Mouse (Mus musculus): ENCODE data around the gene Plcl2. TPM values are rescaled to one million over a fixed set of nuclear protein-coding genes. Genes with fewer than 3 reads are reported as not detected.

Plcl2 gene
- polyA plus RNA-seq, 1 experiment from 2014 or later: 1.5 TPM

DNA sequence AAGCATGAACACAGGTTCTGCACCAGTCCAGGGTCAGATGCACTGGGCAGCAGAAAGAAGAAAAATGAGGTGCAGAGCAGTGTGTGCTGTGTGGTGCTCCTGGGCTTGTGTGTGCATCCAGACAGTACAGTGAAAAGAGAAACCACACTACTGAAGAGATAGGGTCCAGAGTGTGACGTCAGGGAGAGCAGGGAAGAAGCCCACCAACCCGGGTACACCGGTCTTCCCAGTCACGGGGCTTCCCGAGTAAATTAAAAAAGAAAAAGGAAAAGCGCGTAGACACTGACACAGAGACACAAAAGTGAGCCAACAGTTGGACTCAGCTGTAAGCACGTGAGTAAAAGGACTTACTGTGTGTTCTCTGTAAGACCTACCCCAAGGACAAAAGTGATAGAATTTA, 149.7 kb downstream of the Plcl2 start:
- ATAC-seq (ENCODE audit: low read depth): no peak

DNA sequence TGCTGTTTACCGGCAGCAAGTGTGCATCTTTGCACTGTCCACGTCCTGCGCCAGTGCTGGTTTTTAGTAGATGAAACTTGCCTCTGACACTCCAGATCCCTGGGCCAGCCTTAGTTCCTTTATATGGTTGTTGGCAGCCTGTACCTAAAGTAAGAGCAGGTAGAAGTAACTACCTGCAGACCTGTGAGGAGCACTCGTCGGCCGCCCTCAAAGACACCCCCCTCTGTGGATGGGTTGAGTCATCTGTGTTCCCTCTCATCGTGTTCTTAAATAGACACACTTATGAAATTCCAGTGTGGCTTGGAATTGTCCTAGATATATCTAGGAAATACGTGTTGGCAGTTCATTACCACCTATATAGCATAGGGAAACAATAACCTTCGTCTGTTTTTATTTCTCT, 158.4 kb downstream of the Plcl2 start:
- no peak for ATAC-seq (ENCODE audit: low read depth)
- Histone ChIP-seq H3K27ac (ENCODE audit: low read length) (no peak overlapping the region), H3K9ac (ENCODE audit: low read depth, low read length) (no peak overlapping the region), H3K4me2 (ENCODE audit: low read depth, low read length) (no peak overlapping the region), H3K27me3 (ENCODE audit: control insufficient read depth, insufficient read depth, low read depth, low read length) (no peaks in the 10 kb centered on the region), H3K9me3 (replicated peaks; ENCODE audit: control insufficient read depth, low read length) (no peaks in the 10 kb centered on the region), H3K4me3 (ENCODE audit: low read depth, low read length) (no peak overlapping the region), H3K4me1 (ENCODE audit: control insufficient read depth, low read depth, low read length) (no peaks in the 10 kb centered on the region), H3K36me3 (ENCODE audit: control insufficient read depth, insufficient read depth) (no peaks in the 10 kb centered on the region)
- WGBS (ENCODE audit: insufficient replicate concordance): 75% methylated on average over 9 of the region's 9 CpGs

More for the DNA sequence above, 149.7 kb downstream of the Plcl2 start:
- H3K4me3 ChIP-seq (ENCODE audit: low read depth, low read length): no peak overlapping the region
- H3K9me3 ChIP-seq (replicated peaks; ENCODE audit: control insufficient read depth, low read length): no peaks in the 10 kb centered on the region
- no peaks in the 10 kb centered on the region for H3K27me3 ChIP-seq (ENCODE audit: control insufficient read depth, insufficient read depth, low read depth, low read length)
- no peaks in the 10 kb centered on the region for H3K4me1 ChIP-seq (ENCODE audit: control insufficient read depth, low read depth, low read length)
- H3K27ac ChIP-seq (ENCODE audit: low read length): no peak overlapping the region
- no peak overlapping the region for H3K9ac ChIP-seq (ENCODE audit: low read depth, low read length)
- no peaks in the 10 kb centered on the region for H3K36me3 ChIP-seq (ENCODE audit: control insufficient read depth, insufficient read depth)
- no peak overlapping the region for H3K4me2 ChIP-seq (ENCODE audit: low read depth, low read length)
- WGBS (ENCODE audit: insufficient replicate concordance): 82% methylated on average over 8 of the region's 8 CpGs

DNA sequence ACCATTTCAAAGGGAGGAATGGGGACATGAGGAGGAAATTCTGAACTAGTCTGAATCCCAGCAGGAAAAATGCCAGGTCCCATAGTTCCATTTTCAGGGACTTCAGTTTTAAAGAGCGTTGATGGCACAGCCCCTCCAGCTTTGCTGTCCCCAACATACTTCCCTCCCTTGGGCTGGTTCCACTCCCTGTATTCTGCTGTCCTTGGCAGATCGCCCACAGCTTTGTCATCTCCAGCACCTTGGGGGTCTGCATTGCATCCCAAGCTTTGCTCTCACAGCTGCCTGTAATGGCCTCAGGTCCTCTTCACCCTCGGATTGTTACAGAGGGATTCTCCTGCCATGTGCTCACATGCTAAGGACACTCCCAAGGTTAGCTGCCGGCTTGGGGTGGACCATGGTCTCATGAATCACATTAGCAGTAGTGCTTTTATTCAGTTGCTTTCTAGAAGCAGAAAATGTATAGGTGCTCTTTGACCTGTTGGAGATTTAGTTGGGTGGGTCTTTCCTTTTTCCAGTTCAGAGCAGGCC, 159.5 kb downstream of the Plcl2 start:
- H3K9me3 ChIP-seq (replicated peaks; ENCODE audit: control insufficient read depth, low read length): no peaks in the 10 kb centered on the region
- H3K4me3 ChIP-seq (ENCODE audit: low read depth, low read length): no peak overlapping the region
- WGBS (ENCODE audit: insufficient replicate concordance): 75% methylated on average over 4 of the region's 4 CpGs
- H3K27me3 ChIP-seq (ENCODE audit: control insufficient read depth, insufficient read depth, low read depth, low read length): no peaks in the 10 kb centered on the region
- no peak for ATAC-seq (ENCODE audit: low read depth)
- no peak overlapping the region for H3K9ac ChIP-seq (ENCODE audit: low read depth, low read length)
- no peaks in the 10 kb centered on the region for H3K36me3 ChIP-seq (ENCODE audit: control insufficient read depth, insufficient read depth)
- H3K27ac ChIP-seq (ENCODE audit: low read length): no peak overlapping the region
- H3K4me1 ChIP-seq (ENCODE audit: control insufficient read depth, low read depth, low read length): no peaks in the 10 kb centered on the region
- no peak overlapping the region for H3K4me2 ChIP-seq (ENCODE audit: low read depth, low read length)

DNA sequence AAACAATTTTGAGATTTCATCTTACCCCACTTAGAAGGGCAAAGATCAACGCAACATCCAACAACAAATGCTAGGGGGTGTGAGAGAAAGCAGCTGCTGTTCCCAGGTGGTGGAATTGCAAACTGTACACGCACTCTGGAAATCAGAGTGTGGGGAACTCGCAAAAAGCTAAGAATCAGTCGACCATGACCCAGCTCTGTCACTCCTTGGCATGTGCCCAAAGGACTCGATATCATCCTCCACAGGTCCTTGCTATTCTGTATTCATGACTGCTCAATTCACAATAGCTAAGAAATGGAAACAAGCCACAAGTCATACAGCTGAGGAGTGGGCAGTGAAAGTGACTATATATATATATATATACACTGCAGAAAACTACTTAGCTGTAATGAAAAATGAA, 162.2 kb downstream of the Plcl2 start:
- no peak for ATAC-seq (ENCODE audit: low read depth)
- 65% methylated on average over 5 of the region's 5 CpGs for WGBS (ENCODE audit: insufficient replicate concordance)
- no peak overlapping the region for H3K9ac ChIP-seq (ENCODE audit: low read depth, low read length)
- H3K36me3 ChIP-seq (ENCODE audit: control insufficient read depth, insufficient read depth): no peaks in the 10 kb centered on the region
- H3K9me3 ChIP-seq (replicated peaks; ENCODE audit: control insufficient read depth, low read length): no peaks in the 10 kb centered on the region
- no peaks in the 10 kb centered on the region for H3K4me1 ChIP-seq (ENCODE audit: control insufficient read depth, low read depth, low read length)
- no peak overlapping the region for H3K4me2 ChIP-seq (ENCODE audit: low read depth, low read length)
- no peaks in the 10 kb centered on the region for H3K27me3 ChIP-seq (ENCODE audit: control insufficient read depth, insufficient read depth, low read depth, low read length)
- no peak overlapping the region for H3K4me3 ChIP-seq (ENCODE audit: low read depth, low read length)
- H3K27ac ChIP-seq (ENCODE audit: low read length): no peak overlapping the region

DNA sequence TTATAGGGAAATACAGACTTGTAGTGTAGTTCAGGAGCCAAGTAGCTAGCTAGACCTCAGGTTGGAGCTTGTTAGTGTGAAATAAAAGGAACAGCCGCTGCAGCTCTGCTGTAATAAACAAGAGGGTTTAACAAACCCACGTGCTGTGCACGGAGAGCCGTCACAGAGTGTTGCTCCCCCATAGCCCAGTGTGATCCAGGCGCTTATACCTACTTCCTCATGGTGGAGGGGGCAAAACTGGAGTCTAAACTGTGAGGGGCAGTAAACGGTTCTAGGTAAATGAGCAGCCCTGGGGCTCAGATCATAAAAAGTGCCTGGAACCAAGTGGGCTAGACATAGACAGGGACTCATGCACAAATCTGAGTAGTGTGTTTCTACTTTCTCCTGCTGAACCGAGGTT, 165.4 kb downstream of the Plcl2 start:
- Histone ChIP-seq H3K36me3 (ENCODE audit: control insufficient read depth, insufficient read depth) (no peaks in the 10 kb centered on the region), H3K27me3 (ENCODE audit: control insufficient read depth, insufficient read depth, low read depth, low read length) (no peaks in the 10 kb centered on the region), H3K9ac (ENCODE audit: low read depth, low read length) (no peak overlapping the region), H3K4me1 (ENCODE audit: control insufficient read depth, low read depth, low read length) (no peaks in the 10 kb centered on the region), H3K4me2 (ENCODE audit: low read depth, low read length) (no peak overlapping the region), H3K4me3 (ENCODE audit: low read depth, low read length) (no peak overlapping the region), H3K9me3 (replicated peaks; ENCODE audit: control insufficient read depth, low read length) (no peaks in the 10 kb centered on the region), H3K27ac (ENCODE audit: low read length) (no peak overlapping the region)
- ATAC-seq (ENCODE audit: low read depth): no peak
- 48% methylated on average over 7 of the region's 7 CpGs for WGBS (ENCODE audit: insufficient replicate concordance)

DNA sequence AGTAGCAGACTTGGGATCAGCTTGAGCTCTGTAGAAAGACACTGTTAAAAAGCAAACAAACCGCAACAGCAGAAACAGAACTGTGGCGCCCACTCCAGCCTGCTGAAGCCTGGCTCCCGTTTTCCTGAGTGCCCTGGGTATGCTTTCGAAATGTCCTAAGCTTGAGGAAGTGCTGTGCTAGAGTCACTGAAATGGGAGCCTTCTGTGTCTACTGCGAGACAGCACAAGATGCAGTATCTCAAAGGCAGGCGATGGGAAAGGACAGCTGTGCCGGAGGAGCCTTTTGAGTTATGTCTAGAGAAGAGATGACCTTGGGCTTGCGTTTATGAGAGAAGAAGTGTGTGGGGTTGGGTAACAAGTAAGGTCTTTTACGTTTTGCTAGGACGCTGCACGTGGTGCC, 166.0 kb downstream of the Plcl2 start:
- no peaks in the 10 kb centered on the region for H3K27me3 ChIP-seq (ENCODE audit: control insufficient read depth, insufficient read depth, low read depth, low read length)
- no peak for ATAC-seq (ENCODE audit: low read depth)
- WGBS (ENCODE audit: insufficient replicate concordance): 66% methylated on average over 11 of the region's 11 CpGs
- no peak overlapping the region for H3K9ac ChIP-seq (ENCODE audit: low read depth, low read length)
- H3K27ac ChIP-seq (ENCODE audit: low read length): no peak overlapping the region
- no peak overlapping the region for H3K4me3 ChIP-seq (ENCODE audit: low read depth, low read length)
- H3K36me3 ChIP-seq (ENCODE audit: control insufficient read depth, insufficient read depth): no peaks in the 10 kb centered on the region
- no peaks in the 10 kb centered on the region for H3K4me1 ChIP-seq (ENCODE audit: control insufficient read depth, low read depth, low read length)
- no peak overlapping the region for H3K4me2 ChIP-seq (ENCODE audit: low read depth, low read length)
- H3K9me3 ChIP-seq (replicated peaks; ENCODE audit: control insufficient read depth, low read length): no peaks in the 10 kb centered on the region

DNA sequence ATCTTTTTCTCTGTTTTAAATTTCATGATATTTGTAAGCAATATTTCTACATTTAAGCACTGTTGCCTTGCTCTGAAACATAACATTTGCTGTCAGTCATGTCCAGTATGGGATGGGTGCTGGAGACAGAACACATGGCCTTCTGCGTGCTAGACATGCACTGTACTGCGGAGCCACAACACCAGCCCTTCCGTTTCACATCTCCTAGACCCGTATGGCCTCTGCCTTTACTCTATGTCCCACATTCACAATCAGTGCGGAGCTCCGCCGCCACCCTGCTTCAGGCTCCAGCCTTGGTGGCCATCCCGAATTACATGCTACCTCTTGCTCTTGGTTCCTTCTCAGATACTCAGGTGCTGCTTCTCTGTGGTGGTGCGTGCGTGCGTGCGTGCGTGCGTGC, 168.1 kb downstream of the Plcl2 start:
- H3K27me3 ChIP-seq (ENCODE audit: control insufficient read depth, insufficient read depth, low read depth, low read length): no peaks in the 10 kb centered on the region
- 75% methylated on average over 14 of the region's 14 CpGs for WGBS (ENCODE audit: insufficient replicate concordance)
- no peak overlapping the region for H3K27ac ChIP-seq (ENCODE audit: low read length)

DNA sequence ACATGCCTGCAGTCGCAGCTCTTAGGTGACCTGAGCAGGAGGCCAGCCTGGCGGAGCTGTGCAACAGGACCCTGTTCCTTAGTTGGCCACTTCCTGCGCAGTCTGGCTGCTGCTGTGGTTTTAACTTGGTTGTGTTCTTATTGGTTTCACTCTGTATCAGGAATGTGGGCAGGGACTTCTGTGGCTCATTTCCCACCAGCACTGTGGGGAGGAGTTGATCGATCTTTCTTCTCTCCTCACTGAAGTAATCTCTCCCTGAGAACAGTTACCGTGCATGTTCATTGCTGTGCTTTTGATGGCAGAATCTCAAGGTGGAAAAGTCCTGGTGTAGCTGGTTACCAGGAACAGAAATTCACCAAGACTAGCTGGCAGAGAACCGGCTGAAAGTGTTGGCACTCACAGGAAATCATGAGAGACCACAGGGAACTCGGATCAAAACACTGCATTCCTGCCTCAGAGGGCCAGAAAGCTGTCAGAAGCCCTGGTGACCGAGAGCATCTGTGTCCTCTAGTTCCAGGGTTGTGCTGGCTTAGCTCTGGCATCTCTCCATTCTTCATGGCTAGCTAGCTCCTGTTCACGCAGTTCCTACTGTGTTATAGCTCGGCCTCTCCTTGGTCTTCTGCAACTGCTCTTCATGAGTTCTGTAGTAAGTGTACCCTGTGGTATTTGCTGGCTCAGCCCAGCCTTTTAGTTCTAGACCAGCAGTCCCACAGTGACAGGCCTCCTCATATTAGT, 168.9 kb downstream of the Plcl2 start:
- no peaks in the 10 kb centered on the region for H3K9me3 ChIP-seq (replicated peaks; ENCODE audit: control insufficient read depth, low read length)

More for the DNA sequence above, 168.1 kb downstream of the Plcl2 start:
- no peak for ATAC-seq (ENCODE audit: low read depth)
- no peaks in the 10 kb centered on the region for H3K9me3 ChIP-seq (replicated peaks; ENCODE audit: control insufficient read depth, low read length)
- H3K4me1 ChIP-seq (ENCODE audit: control insufficient read depth, low read depth, low read length): no peaks in the 10 kb centered on the region
- H3K9ac ChIP-seq (ENCODE audit: low read depth, low read length): no peak overlapping the region
- no peaks in the 10 kb centered on the region for H3K36me3 ChIP-seq (ENCODE audit: control insufficient read depth, insufficient read depth)
- no peak overlapping the region for H3K4me3 ChIP-seq (ENCODE audit: low read depth, low read length)
- no peak overlapping the region for H3K4me2 ChIP-seq (ENCODE audit: low read depth, low read length)

DNA sequence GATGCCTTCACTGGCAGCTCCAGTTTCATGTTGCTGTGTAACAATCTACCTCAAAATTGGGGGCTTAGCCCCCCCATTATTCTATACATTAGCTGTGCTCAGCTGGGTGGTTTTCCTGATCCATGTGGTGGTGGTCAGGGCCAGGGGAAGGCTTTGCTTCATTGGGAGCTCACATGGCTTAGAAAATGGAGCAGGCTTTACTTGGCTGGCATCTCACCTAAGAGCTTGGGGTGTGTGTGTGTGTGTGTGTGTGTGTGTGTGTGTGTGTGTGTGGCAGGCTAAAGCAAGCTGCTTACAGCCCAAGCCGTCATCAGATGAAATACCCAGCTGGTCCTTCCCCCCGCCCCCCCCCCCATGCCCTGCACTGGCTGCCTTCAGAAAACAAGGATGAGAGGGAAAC, 169.5 kb downstream of the Plcl2 start:
- Histone ChIP-seq H3K27me3 (ENCODE audit: control insufficient read depth, insufficient read depth, low read depth, low read length) (no peaks in the 10 kb centered on the region), H3K4me3 (ENCODE audit: low read depth, low read length) (no peak overlapping the region), H3K9ac (ENCODE audit: low read depth, low read length) (no peak overlapping the region), H3K27ac (ENCODE audit: low read length) (no peak overlapping the region), H3K36me3 (ENCODE audit: control insufficient read depth, insufficient read depth) (no peaks in the 10 kb centered on the region), H3K4me1 (ENCODE audit: control insufficient read depth, low read depth, low read length) (no peaks in the 10 kb centered on the region), H3K9me3 (replicated peaks; ENCODE audit: control insufficient read depth, low read length) (no peaks in the 10 kb centered on the region), H3K4me2 (ENCODE audit: low read depth, low read length) (no peak overlapping the region)
- ATAC-seq (ENCODE audit: low read depth): no peak
- 47% methylated on average over 2 of the region's 2 CpGs for WGBS (ENCODE audit: insufficient replicate concordance)

More for the DNA sequence above, 168.9 kb downstream of the Plcl2 start:
- Histone ChIP-seq H3K4me3 (ENCODE audit: low read depth, low read length) (no peak overlapping the region), H3K27ac (ENCODE audit: low read length) (no peak overlapping the region), H3K4me2 (ENCODE audit: low read depth, low read length) (no peak overlapping the region), H3K4me1 (ENCODE audit: control insufficient read depth, low read depth, low read length) (no peaks in the 10 kb centered on the region), H3K9ac (ENCODE audit: low read depth, low read length) (no peak overlapping the region), H3K36me3 (ENCODE audit: control insufficient read depth, insufficient read depth) (no peaks in the 10 kb centered on the region), H3K27me3 (ENCODE audit: control insufficient read depth, insufficient read depth, low read depth, low read length) (no peaks in the 10 kb centered on the region)
- ATAC-seq (ENCODE audit: low read depth): 0 out of 2 replicates have a peak, but pooled peaks have one; percentile 13
- 23% methylated on average over 10 of the region's 10 CpGs for WGBS (ENCODE audit: insufficient replicate concordance)

Measured in liver, embryonic 16.5 days (tissue).